Mouse (Mus musculus) heart, embryonic 14.5 days (tissue): ENCODE results near the gene 3110040N11Rik. TPM values are rescaled to one million over a fixed set of nuclear protein-coding genes. Genes with fewer than 3 reads are reported as not detected.
"Not testable (repeated sequence)": the region's sequence is repeated elsewhere in the genome, so short reads cannot be mapped to it uniquely, and the experiment has no call there.

ENCODE experiments used
- ATAC-seq: fragments of 200-750 bp; cut with Nextera tagmentation; 2 replicates; pipeline ENCODE4 v1.8.0; 2017; ENCODE audit warnings: low read depth, moderate TSS enrichment; ENCODE audit not compliant: insufficient number of reproducible peaks, insufficient read depth, low FRiP score
- H3K27ac ChIP-seq, 2 experiments: fragments of 200-500 bp in 1 of 2; fragments of 300-500 bp in 1 of 2; sonication (generic) in 1 of 2; replicated peaks in 1 of 2; 2 replicates each; pipeline ENCODE4 v1.5.1; 2012 to 2014; ENCODE audit warnings: low read depth in 2 of 2, low read length in 2 of 2, control low read depth in 1 of 2, mild to moderate bottlenecking in 1 of 2, mixed read lengths in 1 of 2; ENCODE audit not compliant: control insufficient read depth in 1 of 2, insufficient read depth in 1 of 2
- H3K27me3 ChIP-seq: fragments of 300-500 bp; sonication (generic); 2 replicates; pipeline ENCODE4 v1.6.1; 2014; ENCODE audit warnings: mild to moderate bottlenecking, low read length, control low read depth; ENCODE audit not compliant: control insufficient read depth, insufficient read depth
- H3K36me3 ChIP-seq: fragments of 300-500 bp; sonication (generic); 2 replicates; pipeline ENCODE4 v1.6.1; 2014; ENCODE audit warnings: mild to moderate bottlenecking, control low read depth, low read length, mixed read lengths; ENCODE audit not compliant: control insufficient read depth, insufficient read depth
- H3K4me1 ChIP-seq, 2 experiments: fragments of 200-500 bp in 1 of 2; fragments of 300-500 bp in 1 of 2; sonication (generic) in 1 of 2; 2 replicates each; pipeline ENCODE4 v1.6.1; 2012 to 2014; ENCODE audit warnings: low read length in 2 of 2, control low read depth in 1 of 2, mixed read lengths in 1 of 2; ENCODE audit not compliant: control insufficient read depth in 2 of 2, insufficient read depth in 2 of 2
- H3K4me2 ChIP-seq: fragments of 300-500 bp; sonication (generic); 2 replicates; pipeline ENCODE4 v1.6.1; 2014; ENCODE audit warnings: mild to moderate bottlenecking, low read length
- H3K4me3 ChIP-seq, 2 experiments: fragments of 200-500 bp in 1 of 2; fragments of 300-500 bp in 1 of 2; sonication (generic) in 1 of 2; 2 replicates each; pipeline ENCODE4 v1.5.1; 2012 to 2014; ENCODE audit warnings: low read length in 2 of 2, mild to moderate bottlenecking in 2 of 2, control low read depth in 1 of 2, low read depth in 1 of 2, moderate library complexity in 1 of 2; ENCODE audit not compliant: control insufficient read depth in 1 of 2, insufficient read depth in 1 of 2
- H3K9ac ChIP-seq: fragments of 300-500 bp; sonication (generic); 2 replicates; pipeline ENCODE4 v1.6.1; 2014; ENCODE audit warnings: mild to moderate bottlenecking, low read length
- H3K9me3 ChIP-seq: fragments of 300-500 bp; sonication (generic); 2 replicates; pipeline ENCODE4 v1.6.1; 2016; ENCODE audit warnings: low read length, control low read depth; ENCODE audit not compliant: control insufficient read depth
- WGBS: fragments of 180-500 bp; shearing (Covaris S2); extraction: QIAGEN DNeasy Blood & Tissue Kit; methylation state at CpG from one replicate; pipeline ENCODE4 v1.1.7; 2014; 5-methylcytosine and 5-hydroxymethylcytosine counted together
- polyA plus RNA-seq: library from polyadenylated mRNA; unstranded; fragments of >200 nt; fragmentation: Nextera tagmentation; extraction: Ambion mirVana; gene quantifications from 2 replicates; pipeline ENCODE4 v1.2.1, GENCODE M21; 2014

3110040N11Rik gene
- 33.9 and 40.5 TPM in 2 replicates for polyA plus RNA-seq

GRCm38 (mm10) chr7:81789095-81789757 is at the start of gene 3110040N11Rik:
Gene 3110040N11Rik, minus strand, starts transcription at chr7:81789478.
- under 1% methylated on average over 35 of the region's 38 CpGs for WGBS

GRCm38 (mm10) chr7:81837771-81838170 is 48.5 kb upstream of the 3110040N11Rik start:
- H3K36me3 ChIP-seq, H3K9ac ChIP-seq, H3K4me2 ChIP-seq, H3K9me3 ChIP-seq, H3K27me3 ChIP-seq, H3K4me3 ChIP-seq, H3K27ac ChIP-seq, H3K4me1 ChIP-seq, ATAC-seq: not testable (repeated sequence)
- 74% methylated on average over 5 of the region's 5 CpGs for WGBS

More at GRCm38 (mm10) chr7:81789095-81789757, at the start of gene 3110040N11Rik:
- H3K27ac ChIP-seq: peak within 1 kb of the TSS; percentile 93 to 95
- H3K4me3 ChIP-seq: peak within 1 kb of the TSS; percentile 55 to 60
- peaks cover 2 to 10% of the 10 kb centered on the region in 2 experiments for H3K4me1 ChIP-seq
- peak; percentile 90 for ATAC-seq
- H3K9ac ChIP-seq: peak within 1 kb of the TSS; percentile 81
- H3K36me3 ChIP-seq: peaks cover 41% of the 10 kb centered on the region
- peak within 1 kb of the TSS; percentile 88 for H3K4me2 ChIP-seq
- no peaks in the 10 kb centered on the region for H3K27me3 ChIP-seq
- H3K9me3 ChIP-seq: no peaks in the 10 kb centered on the region

GRCm38 (mm10) chr7:81835430-81835829 is 46.2 kb upstream of the 3110040N11Rik start:
- Histone ChIP-seq H3K4me3 (no peak overlapping the region), H3K36me3 (no peaks in the 10 kb centered on the region), H3K4me2 (no peak overlapping the region), H3K27me3 (no peaks in the 10 kb centered on the region), H3K9ac (no peak overlapping the region), H3K9me3 (no peaks in the 10 kb centered on the region), H3K27ac (no peak overlapping the region), H3K4me1 (no peaks in the 10 kb centered on the region)
- ATAC-seq: no peak
- 85% methylated on average over 5 of the region's 5 CpGs for WGBS

GRCm38 (mm10) chr7:81834847-81835246 is 45.6 kb upstream of the 3110040N11Rik start:
- no peak overlapping the region for H3K9ac ChIP-seq
- peaks cover 2 to 3% of the 10 kb centered on the region in 2 experiments for H3K4me1 ChIP-seq
- no peaks in the 10 kb centered on the region for H3K36me3 ChIP-seq
- no peaks in the 10 kb centered on the region for H3K9me3 ChIP-seq
- no peak overlapping the region for H3K27ac ChIP-seq
- H3K4me2 ChIP-seq: no peak overlapping the region
- H3K4me3 ChIP-seq: no peak overlapping the region
- H3K27me3 ChIP-seq: no peaks in the 10 kb centered on the region
- ATAC-seq: no peak

- peak; percentile 89 for ATAC-seq
- H3K27me3 ChIP-seq: no peaks in the 10 kb centered on the region
- peak within 1 kb of the TSS; percentile 94 for H3K4me2 ChIP-seq
- no peaks in the 10 kb centered on the region for H3K9me3 ChIP-seq
- peak within 1 kb of the TSS; percentile 80 to 85 for H3K4me3 ChIP-seq
- WGBS: under 1% methylated on average over 58 of the region's 58 CpGs
- peak within 1 kb of the TSS; percentile 97 to 98 for H3K27ac ChIP-seq
- peak within 1 kb of the TSS; percentile 95 for H3K9ac ChIP-seq
- peaks cover 8 to 38% of the 10 kb centered on the region in 2 experiments for H3K4me1 ChIP-seq
- no peaks in the 10 kb centered on the region for H3K36me3 ChIP-seq
Measured at GRCm38 (mm10) chr7:81829379-81829894, 40.2 kb upstream of the 3110040N11Rik start, which contains the start of gene Btbd1. Gene Btbd1, minus strand, starts transcription at chr7:81829431.

- H3K27ac ChIP-seq: peak overlapping the region; percentile 97 to 98
- H3K4me3 ChIP-seq: peak overlapping the region; percentile 80 to 85
- ATAC-seq: peak; percentile 59
- peak overlapping the region; percentile 95 for H3K9ac ChIP-seq
- no peaks in the 10 kb centered on the region for H3K36me3 ChIP-seq
- no peaks in the 10 kb centered on the region for H3K27me3 ChIP-seq
- H3K9me3 ChIP-seq: no peaks in the 10 kb centered on the region
- peaks cover 8 to 44% of the 10 kb centered on the region in 2 experiments for H3K4me1 ChIP-seq
- H3K4me2 ChIP-seq: peak overlapping the region; percentile 94
- WGBS: under 1% methylated on average over 64 of the region's 91 CpGs
Measured at GRCm38 (mm10) chr7:81828681-81829378, 39.6 kb upstream of the 3110040N11Rik start.

GRCm38 (mm10) chr7:81827806-81828667 is 38.8 kb upstream of the 3110040N11Rik start:
- no peaks in the 10 kb centered on the region for H3K27me3 ChIP-seq
- H3K4me2 ChIP-seq: peak overlapping the region; percentile 94
- H3K4me3 ChIP-seq: peak overlapping the region; percentile 80 to 85
- 21% methylated on average over 17 of the region's 17 CpGs for WGBS
- H3K9ac ChIP-seq: peak overlapping the region; percentile 95
- no peak for ATAC-seq
- H3K27ac ChIP-seq: peak overlapping the region; percentile 97 to 98
- H3K9me3 ChIP-seq: no peaks in the 10 kb centered on the region
- H3K36me3 ChIP-seq: no peaks in the 10 kb centered on the region
- H3K4me1 ChIP-seq: peaks cover 8 to 44% of the 10 kb centered on the region in 2 experiments
